Mouse (Mus musculus) lung, postnatal 0 days (tissue): ENCODE results near the gene Arhgap32. TPM values are rescaled to one million over a fixed set of nuclear protein-coding genes. Genes with fewer than 3 reads are reported as not detected.
A peak's percentile ranks its signal among the peaks of the same experiment; 100 is the strongest.

Experiments
- ATAC-seq: fragments of 200-750 bp; cut with Nextera tagmentation; 2 replicates; pipeline ENCODE4 v1.8.0; 2017; ENCODE audit warnings: moderate library complexity
- DNase-seq: peaks from one replicate; pipeline ENCODE4 v3.0.0-alpha.2; 2016; ENCODE audit warnings: low spot score
- H3K27ac ChIP-seq: fragments of 300-500 bp; sonication (generic); 2 replicates; pipeline ENCODE4 v1.5.1; 2014; ENCODE audit warnings: antibody characterized with exemption, mild to moderate bottlenecking, low read length, mixed read lengths
- H3K27me3 ChIP-seq: fragments of 300-500 bp; sonication (generic); replicated peaks from 2 replicates; pipeline ENCODE4 v1.6.1; 2014; ENCODE audit warnings: low read length, mixed read lengths; ENCODE audit not compliant: insufficient read depth
- H3K36me3 ChIP-seq: fragments of 300-500 bp; sonication (generic); 2 replicates; pipeline ENCODE4 v1.6.1; 2014; ENCODE audit warnings: low read length, mixed read lengths; ENCODE audit not compliant: insufficient read depth
- H3K4me1 ChIP-seq: fragments of 300-500 bp; sonication (generic); 2 replicates; pipeline ENCODE4 v1.6.1; 2014; ENCODE audit warnings: antibody characterized with exemption, low read depth, low read length, mixed read lengths; ENCODE audit not compliant: insufficient read depth
- H3K4me2 ChIP-seq: fragments of 300-500 bp; sonication (generic); replicated peaks from 2 replicates; pipeline ENCODE4 v1.6.1; 2014; ENCODE audit warnings: low read depth, mild to moderate bottlenecking, low read length, moderate library complexity, mixed read lengths
- H3K4me3 ChIP-seq: fragments of 300-500 bp; sonication (generic); 2 replicates; pipeline ENCODE4 v1.5.1; 2014; ENCODE audit warnings: low read depth, low read length
- H3K9ac ChIP-seq: fragments of 300-500 bp; sonication (generic); replicated peaks from 2 replicates; pipeline ENCODE4 v1.6.1; 2014; ENCODE audit warnings: low read depth, mild to moderate bottlenecking
- H3K9me3 ChIP-seq: fragments of 300-500 bp; sonication (generic); 2 replicates; pipeline ENCODE4 v1.6.1; 2016; ENCODE audit warnings: low read length, mixed read lengths
- CTCF ChIP-seq: IDR thresholded peaks from 2 replicates; pipeline ENCODE4 v1.5.1; 2016; ENCODE audit warnings: antibody characterized with exemption, mild to moderate bottlenecking
- EP300 ChIP-seq: IDR thresholded peaks from 2 replicates; pipeline ENCODE4 v1.6.1; 2016; ENCODE audit warnings: antibody characterized with exemption, mild to moderate bottlenecking, control low read depth
- WGBS: fragments of 180-500 bp; shearing (Covaris S2); extraction: QIAGEN DNeasy Blood & Tissue Kit; methylation state at CpG from one replicate; pipeline ENCODE4 v1.1.7; 2014; 5-methylcytosine and 5-hydroxymethylcytosine counted together
- polyA plus RNA-seq: library from polyadenylated mRNA; unstranded; fragments of >200 nt; fragmentation: Nextera tagmentation; extraction: Ambion mirVana; gene quantifications from 2 replicates; pipeline ENCODE4 v1.2.1, GENCODE M21; 2015

Gene Arhgap32
- polyA plus RNA-seq, 1 experiment from 2014 or later: 2.8 TPM

DNA sequence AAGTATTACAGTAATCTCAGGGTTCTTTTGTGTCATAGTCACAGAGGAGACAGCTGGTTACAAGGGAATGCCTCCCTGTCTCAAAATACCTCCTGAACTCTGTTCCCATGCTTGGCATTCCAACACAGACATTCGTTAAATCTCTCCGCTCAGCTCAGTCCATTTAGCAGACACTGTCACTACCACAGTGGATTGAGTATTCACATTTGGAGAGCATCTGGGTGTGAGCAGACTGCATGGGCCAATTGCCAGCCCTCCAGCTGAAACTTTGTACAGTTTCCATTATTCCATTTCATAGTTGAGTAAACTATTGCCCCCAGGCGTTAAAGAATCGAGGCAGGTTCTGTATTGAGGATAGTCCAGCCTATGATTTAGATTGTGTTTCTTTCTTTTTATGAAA is 60.7 kb downstream of the Arhgap32 start:
- H3K36me3 ChIP-seq: no peaks in the 10 kb centered on the region
- no peak overlapping the region for H3K4me2 ChIP-seq
- no peak overlapping the region for H3K27ac ChIP-seq
- DNase-seq: peak; percentile 64
- no peaks in the 10 kb centered on the region for H3K4me1 ChIP-seq
- peak; percentile 69 for ATAC-seq
- H3K4me3 ChIP-seq: no peak overlapping the region
- no peaks in the 10 kb centered on the region for H3K9me3 ChIP-seq
- TF ChIP-seq EP300 (no peak), CTCF (no peak)
- no peaks in the 10 kb centered on the region for H3K27me3 ChIP-seq
- WGBS: 58% methylated on average over 4 of the region's 4 CpGs
- no peak overlapping the region for H3K9ac ChIP-seq

DNA sequence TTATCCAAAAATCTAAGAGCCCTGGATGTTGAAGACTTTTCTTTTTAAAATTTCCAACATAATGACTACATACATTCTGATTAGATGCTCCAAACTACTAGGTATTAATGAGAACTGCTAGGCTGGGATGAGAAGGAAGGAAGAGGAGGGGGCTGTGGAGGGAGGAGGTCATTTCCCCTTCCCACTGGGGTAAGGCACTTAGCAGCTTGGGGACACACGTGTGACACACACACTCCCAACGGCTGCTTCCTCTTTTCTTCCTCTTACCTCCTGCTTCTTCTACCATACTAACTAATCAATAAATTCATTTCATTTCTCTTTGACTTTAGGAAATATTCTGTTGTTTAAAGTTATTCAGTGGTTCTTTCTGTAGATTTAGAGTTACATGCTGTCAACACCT is 65.2 kb downstream of the Arhgap32 start:
- H3K9me3 ChIP-seq: no peaks in the 10 kb centered on the region
- no peak for DNase-seq
- no peaks in the 10 kb centered on the region for H3K4me1 ChIP-seq
- no peak overlapping the region for H3K9ac ChIP-seq
- TF ChIP-seq EP300: no peak
- no peak for TF ChIP-seq CTCF
- H3K36me3 ChIP-seq: no peaks in the 10 kb centered on the region
- no peak overlapping the region for H3K4me3 ChIP-seq
- H3K4me2 ChIP-seq: no peak overlapping the region
- no peaks in the 10 kb centered on the region for H3K27me3 ChIP-seq
- WGBS: 43% methylated on average over 2 of the region's 2 CpGs
- H3K27ac ChIP-seq: no peak overlapping the region
- no peak for ATAC-seq

DNA sequence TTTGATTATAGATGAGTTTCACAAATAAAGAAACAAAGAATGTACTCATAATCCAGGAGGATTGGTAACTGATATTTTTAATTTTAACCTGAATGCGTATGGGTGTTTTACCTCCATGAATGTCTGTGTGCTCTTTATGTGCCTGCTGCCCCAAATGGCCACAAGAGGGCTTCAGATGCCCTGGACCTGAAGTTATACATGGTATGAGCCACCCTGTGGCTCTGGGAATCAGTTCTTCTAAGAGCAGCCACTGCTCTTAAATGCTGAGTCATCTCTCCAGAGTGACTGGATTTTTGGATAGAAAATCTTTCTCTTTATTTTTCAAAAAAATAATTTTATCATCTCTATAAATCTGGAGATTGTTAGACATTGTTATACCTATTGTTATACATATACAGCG is 70.6 kb downstream of the Arhgap32 start:
- Histone ChIP-seq H3K9ac (no peak overlapping the region), H3K9me3 (no peaks in the 10 kb centered on the region), H3K27ac (no peak overlapping the region), H3K4me3 (no peak overlapping the region), H3K27me3 (no peaks in the 10 kb centered on the region), H3K36me3 (no peaks in the 10 kb centered on the region), H3K4me1 (no peaks in the 10 kb centered on the region), H3K4me2 (no peak overlapping the region)
- peak; percentile 21 for DNase-seq
- no peak for TF ChIP-seq EP300
- peak; percentile 63 for TF ChIP-seq CTCF
- WGBS: 96% methylated on average over 2 of the region's 2 CpGs
- no peak for ATAC-seq

DNA sequence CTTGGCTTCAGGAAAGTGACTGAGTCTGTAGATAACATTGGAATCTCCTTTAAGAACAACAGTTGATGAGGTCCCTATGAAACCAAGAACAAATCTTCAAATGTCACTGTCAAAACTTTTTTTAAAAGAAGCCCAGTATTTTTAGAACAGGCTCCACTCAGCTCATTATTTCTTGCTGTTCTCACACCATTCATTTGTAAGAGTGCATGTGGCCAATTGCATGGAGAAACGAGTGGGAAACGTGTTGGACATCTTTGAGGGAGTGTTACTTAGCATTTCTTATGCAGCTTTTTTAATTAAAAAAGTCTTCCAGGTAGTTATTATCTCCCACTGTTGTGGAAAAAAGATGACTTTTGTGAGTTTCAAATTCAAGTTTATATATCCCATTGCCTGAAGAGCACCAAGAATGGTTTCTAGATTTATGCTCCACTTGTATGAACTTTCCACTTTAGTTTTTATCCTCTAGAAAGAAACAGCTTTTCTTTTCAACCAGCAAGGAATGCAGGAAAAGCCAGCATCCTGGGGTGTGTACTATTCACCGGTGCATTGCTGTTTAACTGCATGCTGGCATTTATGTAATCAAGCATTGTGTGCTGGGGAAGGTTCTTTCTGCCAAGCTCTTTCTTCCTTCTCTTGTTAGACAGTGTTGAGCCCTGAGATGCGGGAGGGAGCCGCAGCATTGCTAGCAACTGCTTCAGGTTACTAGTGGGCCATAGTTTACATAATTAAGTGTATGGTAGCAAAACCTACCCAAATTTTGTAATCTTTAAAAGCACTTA is 76.5 kb downstream of the Arhgap32 start:
- Histone ChIP-seq H3K27ac (no peak overlapping the region), H3K9ac (no peak overlapping the region), H3K4me3 (no peak overlapping the region), H3K27me3 (no peaks in the 10 kb centered on the region), H3K9me3 (no peaks in the 10 kb centered on the region), H3K4me1 (no peaks in the 10 kb centered on the region), H3K36me3 (no peaks in the 10 kb centered on the region), H3K4me2 (no peak overlapping the region)
- WGBS: 72% methylated on average over 5 of the region's 5 CpGs
- ATAC-seq: no peak
- TF ChIP-seq EP300 (no peak), CTCF (no peak)
- no peak for DNase-seq

DNA sequence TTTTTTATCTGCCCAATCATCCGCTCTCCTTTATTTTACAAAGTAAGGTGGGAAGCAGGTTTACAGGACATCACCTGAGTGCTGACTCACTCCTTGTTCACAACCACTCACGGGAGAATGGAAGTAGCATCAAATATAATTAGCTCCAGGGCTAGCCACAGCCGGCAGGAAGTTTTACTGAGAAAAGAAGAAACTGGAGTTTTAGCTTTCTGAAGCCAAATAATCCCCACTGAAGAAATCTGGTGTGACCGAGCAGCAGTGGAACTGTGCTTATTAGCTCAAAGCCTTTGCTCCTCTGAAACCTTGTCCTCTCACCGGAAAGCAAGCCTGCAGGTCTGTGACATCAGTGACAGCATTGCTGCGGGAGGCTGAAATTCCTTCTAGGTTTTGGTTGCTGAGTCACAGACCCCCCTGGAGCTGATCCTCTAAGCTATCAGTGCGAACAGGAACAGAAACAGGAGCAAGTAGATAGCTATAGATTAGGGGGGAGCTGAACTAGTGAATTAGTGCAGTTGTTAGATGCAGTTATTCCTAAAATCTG is 88.6 kb downstream of the Arhgap32 start:
- DNase-seq (no peak), ATAC-seq (no peak)
- WGBS: 68% methylated on average over 7 of the region's 7 CpGs
- Histone ChIP-seq H3K4me3 (no peak overlapping the region), H3K4me1 (no peaks in the 10 kb centered on the region), H3K27me3 (no peaks in the 10 kb centered on the region), H3K36me3 (no peaks in the 10 kb centered on the region), H3K9ac (no peak overlapping the region), H3K27ac (no peak overlapping the region), H3K4me2 (no peak overlapping the region), H3K9me3 (no peaks in the 10 kb centered on the region)
- TF ChIP-seq EP300 (no peak), CTCF (no peak)

DNA sequence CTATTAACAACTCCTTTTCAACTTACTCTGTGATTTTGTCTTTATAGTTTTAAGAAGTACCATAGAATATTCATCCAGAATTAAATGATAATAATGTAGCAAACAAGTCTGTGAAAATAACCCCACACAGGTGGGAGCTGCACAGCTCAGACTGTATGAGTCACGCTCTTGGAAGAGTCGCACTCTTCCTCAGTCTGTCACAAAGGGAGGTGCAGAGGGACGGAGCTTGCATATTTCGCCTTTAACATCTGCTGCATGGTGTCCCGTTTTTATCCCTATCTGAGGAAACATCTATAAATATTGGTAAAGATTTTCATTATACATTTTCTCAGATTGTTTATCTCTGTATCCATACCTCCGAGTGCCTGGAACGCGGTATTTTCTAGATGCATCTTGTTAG is 91.2 kb downstream of the Arhgap32 start:
- Histone ChIP-seq H3K4me3 (no peak overlapping the region), H3K36me3 (no peaks in the 10 kb centered on the region), H3K27me3 (no peaks in the 10 kb centered on the region), H3K4me2 (no peak overlapping the region), H3K9me3 (no peaks in the 10 kb centered on the region), H3K27ac (no peak overlapping the region), H3K9ac (no peak overlapping the region), H3K4me1 (no peaks in the 10 kb centered on the region)
- no peak for ATAC-seq
- 87% methylated on average over 8 of the region's 8 CpGs for WGBS
- no peak for DNase-seq
- TF ChIP-seq CTCF (no peak), EP300 (no peak)
